Mouse (Mus musculus): ENCODE measurements around the gene Ankrd65. TPM values are rescaled to one million over a fixed set of nuclear protein-coding genes. Genes with fewer than 3 reads are reported as not detected.

The Ankrd65 gene
- polyA plus RNA-seq, 1 experiment from 2014 or later: not detected

- whole genome bisulfite sequencing: 47% methylated on average over 2 of the region's 2 CpGs
- Histone ChIP-seq H3K9ac (ENCODE audit: low read length) (no peak overlapping the region), H3K4me3 (ENCODE audit: low read depth, low read length) (no peak overlapping the region), H3K4me2 (ENCODE audit: low read depth) (no peak overlapping the region), H3K27ac (ENCODE audit: low read depth, low read length) (peak overlapping the region; percentile 30; the same call in 1 of the 2 replicates), H3K9me3 (ENCODE audit: control insufficient read depth, low read length) (no peaks in the 10 kb centered on the region), H3K36me3 (ENCODE audit: control insufficient read depth, insufficient read depth, low read length) (no peaks in the 10 kb centered on the region), H3K4me1 (ENCODE audit: control insufficient read depth, insufficient read depth, low read length) (peaks cover 7% of the 10 kb centered on the region), H3K27me3 (ENCODE audit: control insufficient read depth, insufficient read depth, low read length) (no peaks in the 10 kb centered on the region)
- ATAC-seq (ENCODE audit: insufficient read depth, low FRiP score, low TSS enrichment): peak; percentile 25; the same call in 1 of the 2 replicates
- DNase-seq (ENCODE audit: low spot score): peak; percentile 67
These were observed 43.6 kb downstream of the Ankrd65 start for GRCm38 (mm10) chr4:155833836-155834235.

GRCm38 (mm10) chr4:155837404-155838010, 47.3 kb downstream of the Ankrd65 start:
- no peak overlapping the region for H3K4me3 ChIP-seq (ENCODE audit: low read depth, low read length)
- H3K27ac ChIP-seq (ENCODE audit: low read depth, low read length): no peak overlapping the region
- no peak overlapping the region for H3K4me2 ChIP-seq (ENCODE audit: low read depth)
- ATAC-seq (ENCODE audit: insufficient read depth, low FRiP score, low TSS enrichment): no peak
- no peaks in the 10 kb centered on the region for H3K36me3 ChIP-seq (ENCODE audit: control insufficient read depth, insufficient read depth, low read length)
- DNase-seq (ENCODE audit: low spot score): no peak
- WGBS: 87% methylated on average over 11 of the region's 11 CpGs
- no peaks in the 10 kb centered on the region for H3K9me3 ChIP-seq (ENCODE audit: control insufficient read depth, low read length)
- no peak overlapping the region for H3K9ac ChIP-seq (ENCODE audit: low read length)
- H3K27me3 ChIP-seq (ENCODE audit: control insufficient read depth, insufficient read depth, low read length): peaks cover 7% of the 10 kb centered on the region
- peaks cover 25% of the 10 kb centered on the region for H3K4me1 ChIP-seq (ENCODE audit: control insufficient read depth, insufficient read depth, low read length)

- no peak for ATAC-seq (ENCODE audit: insufficient read depth, low FRiP score, low TSS enrichment)
- H3K4me2 ChIP-seq (ENCODE audit: low read depth): no peak overlapping the region
- peaks cover 7% of the 10 kb centered on the region for H3K27me3 ChIP-seq (ENCODE audit: control insufficient read depth, insufficient read depth, low read length)
- no peak overlapping the region for H3K27ac ChIP-seq (ENCODE audit: low read depth, low read length)
- H3K9ac ChIP-seq (ENCODE audit: low read length): no peak overlapping the region
- peaks cover 23% of the 10 kb centered on the region for H3K4me1 ChIP-seq (ENCODE audit: control insufficient read depth, insufficient read depth, low read length)
- no peak overlapping the region for H3K4me3 ChIP-seq (ENCODE audit: low read depth, low read length)
- DNase-seq (ENCODE audit: low spot score): no peak
- 54% methylated on average over 8 of the region's 8 CpGs for WGBS
- no peaks in the 10 kb centered on the region for H3K9me3 ChIP-seq (ENCODE audit: control insufficient read depth, low read length)
- H3K36me3 ChIP-seq (ENCODE audit: control insufficient read depth, insufficient read depth, low read length): no peaks in the 10 kb centered on the region
These were observed 48.2 kb downstream of the Ankrd65 start for GRCm38 (mm10) chr4:155838187-155839153.

GRCm38 (mm10) chr4:155839483-155839910, 49.3 kb downstream of the Ankrd65 start, which contains the start of gene Mxra8:
TSS of gene Mxra8 (plus strand) at chr4:155839680.
- DNase-seq (ENCODE audit: low spot score) (peak; percentile 82), ATAC-seq (ENCODE audit: insufficient read depth, low FRiP score, low TSS enrichment) (peak; percentile 77)
- Histone ChIP-seq H3K27me3 (ENCODE audit: control insufficient read depth, insufficient read depth, low read length) (peaks cover 7% of the 10 kb centered on the region), H3K9ac (ENCODE audit: low read length) (peak within 1 kb of the TSS; percentile 46), H3K36me3 (ENCODE audit: control insufficient read depth, insufficient read depth, low read length) (peaks cover 2% of the 10 kb centered on the region; the same call in 1 of the 2 replicates), H3K4me2 (ENCODE audit: low read depth) (peak within 1 kb of the TSS; percentile 57), H3K9me3 (ENCODE audit: control insufficient read depth, low read length) (no peaks in the 10 kb centered on the region), H3K4me1 (ENCODE audit: control insufficient read depth, insufficient read depth, low read length) (peaks cover 23% of the 10 kb centered on the region), H3K4me3 (ENCODE audit: low read depth, low read length) (peak within 1 kb of the TSS; percentile 40), H3K27ac (ENCODE audit: low read depth, low read length) (no peak within 1 kb of the TSS; the same call in 1 of the 2 replicates)
- WGBS: under 1% methylated on average over 16 of the region's 16 CpGs

GRCm38 (mm10) chr4:155840076-155841002, 50.1 kb downstream of the Ankrd65 start:
- ATAC-seq (ENCODE audit: insufficient read depth, low FRiP score, low TSS enrichment) (0 out of 2 replicates have a peak, but pooled peaks have one; percentile 8), DNase-seq (ENCODE audit: low spot score) (no peak)
- Histone ChIP-seq H3K9ac (ENCODE audit: low read length) (peak overlapping the region; percentile 46), H3K4me3 (ENCODE audit: low read depth, low read length) (peak overlapping the region; percentile 40), H3K36me3 (ENCODE audit: control insufficient read depth, insufficient read depth, low read length) (peaks cover 2% of the 10 kb centered on the region; the same call in 1 of the 2 replicates), H3K4me2 (ENCODE audit: low read depth) (peak overlapping the region; percentile 57), H3K4me1 (ENCODE audit: control insufficient read depth, insufficient read depth, low read length) (peaks cover 23% of the 10 kb centered on the region), H3K27ac (ENCODE audit: low read depth, low read length) (no peak overlapping the region), H3K27me3 (ENCODE audit: control insufficient read depth, insufficient read depth, low read length) (peaks cover 7% of the 10 kb centered on the region), H3K9me3 (ENCODE audit: control insufficient read depth, low read length) (no peaks in the 10 kb centered on the region)
- WGBS: 6% methylated on average over 8 of the region's 8 CpGs

GRCm38 (mm10) chr4:155841003-155841454, 50.8 kb downstream of the Ankrd65 start:
- WGBS: under 1% methylated on average over 32 of the region's 32 CpGs
- no peak overlapping the region for H3K27ac ChIP-seq (ENCODE audit: low read depth, low read length)
- H3K36me3 ChIP-seq (ENCODE audit: control insufficient read depth, insufficient read depth, low read length): peaks cover 2% of the 10 kb centered on the region; the same call in 1 of the 2 replicates

GRCm38 (mm10) chr4:155841651-155842270, 51.5 kb downstream of the Ankrd65 start:
- peaks cover 2% of the 10 kb centered on the region; the same call in 1 of the 2 replicates for H3K36me3 ChIP-seq (ENCODE audit: control insufficient read depth, insufficient read depth, low read length)
- H3K27ac ChIP-seq (ENCODE audit: low read depth, low read length): no peak overlapping the region
- H3K9ac ChIP-seq (ENCODE audit: low read length): no peak overlapping the region
- no peak for DNase-seq (ENCODE audit: low spot score)
- peak overlapping the region; percentile 40; the same call in 1 of the 2 replicates for H3K4me3 ChIP-seq (ENCODE audit: low read depth, low read length)
- peaks cover 27% of the 10 kb centered on the region for H3K4me1 ChIP-seq (ENCODE audit: control insufficient read depth, insufficient read depth, low read length)
- H3K27me3 ChIP-seq (ENCODE audit: control insufficient read depth, insufficient read depth, low read length): peaks cover 7% of the 10 kb centered on the region
- 36% methylated on average over 38 of the region's 38 CpGs for WGBS
- ATAC-seq (ENCODE audit: insufficient read depth, low FRiP score, low TSS enrichment): no peak
- no peaks in the 10 kb centered on the region for H3K9me3 ChIP-seq (ENCODE audit: control insufficient read depth, low read length)
- peak overlapping the region; percentile 57 for H3K4me2 ChIP-seq (ENCODE audit: low read depth)

More at GRCm38 (mm10) chr4:155841003-155841454, 50.8 kb downstream of the Ankrd65 start:
- Histone ChIP-seq H3K4me2 (ENCODE audit: low read depth) (peak overlapping the region; percentile 57), H3K9me3 (ENCODE audit: control insufficient read depth, low read length) (no peaks in the 10 kb centered on the region), H3K4me1 (ENCODE audit: control insufficient read depth, insufficient read depth, low read length) (peaks cover 23% of the 10 kb centered on the region), H3K27me3 (ENCODE audit: control insufficient read depth, insufficient read depth, low read length) (peaks cover 7% of the 10 kb centered on the region), H3K9ac (ENCODE audit: low read length) (peak overlapping the region; percentile 40), H3K4me3 (ENCODE audit: low read depth, low read length) (peak overlapping the region; percentile 40)
- DNase-seq (ENCODE audit: low spot score) (peak; percentile 53), ATAC-seq (ENCODE audit: insufficient read depth, low FRiP score, low TSS enrichment) (peak; percentile 54)

Measured in neural tube, embryonic 11.5 days (tissue).